Mouse (Mus musculus): ENCODE measurements at regions not wholly inside any gene's neighbourhood (a gene's known extent, or its start where the extent isn't known, plus 50 kb on each side); places are given as distances from the start of the nearest gene placed in this dataset.

GRCm38 (mm10) chr4:105286299-105286698 is 129.2 kb downstream of the Plpp3 start:
- TF ChIP-seq POLR2A (IDR thresholded peaks at IDR 0.05; ENCODE audit: insufficient read depth, low read depth, low read length) (no peak), CTCF (IDR thresholded peaks at IDR 0.05; ENCODE audit: insufficient read depth, low read depth, low read length) (no peak)

Measured in olfactory bulb, adult 2 months (tissue).